Mouse (Mus musculus): Measurements from ENCODE around the gene Parvb.

GRCm38 (mm10) chr15:84209517-84210412 lies 22.1 kb upstream of the Parvb start:
- TF ChIP-seq POLR2A (IDR thresholded peaks at IDR 0.05; ENCODE audit: control insufficient read depth in 1 of 2, insufficient read depth in 1 of 2, low read depth in 1 of 2, low read length in 2 of 2, poor library complexity in 1 of 2) (peak in 1 of 2 experiments; percentile 13; a peak in 1 of 4 replicates), NRF1 (IDR thresholded peaks at IDR 0.05; ENCODE audit: insufficient read depth, low read depth, low read length, poor library complexity, severe bottlenecking) (no peak), BHLHE40 (IDR thresholded peaks at IDR 0.05; ENCODE audit: borderline replicate concordance, low read depth, low read length) (0 out of 2 replicates have a peak, but pooled peaks have one; percentile 9), MAX (IDR thresholded peaks at IDR 0.05; ENCODE audit: low read length) (peak; percentile 73), CTCF (IDR thresholded peaks at IDR 0.05 in 2 of 3, conservative IDR thresholded peaks at IDR 0.05 in 1 of 3; ENCODE audit: control insufficient read depth in 1 of 3, insufficient read depth in 1 of 3, low read depth in 2 of 3, low read length in 3 of 3, poor library complexity in 1 of 3, severe bottlenecking in 1 of 3) (no peak), KAT2A (conservative IDR thresholded peaks at IDR 0.05; ENCODE audit: low read depth, low read length) (no peak), SMC3 (IDR thresholded peaks at IDR 0.05; ENCODE audit: low read depth, low read length) (no peak), POLR2AphosphoS2 (IDR thresholded peaks at IDR 0.05; ENCODE audit: low read length) (no peak), HCFC1 (IDR thresholded peaks at IDR 0.05; ENCODE audit: low read depth, low read length) (no peak), TCF12 (IDR thresholded peaks at IDR 0.05; ENCODE audit: low read depth, low read length) (peak; percentile 96), ZNF384 (IDR thresholded peaks at IDR 0.05; ENCODE audit: low read depth, low read length) (peak; percentile 46; the same call in 1 of the 2 replicates)

Measured in MEL (cell line).